Mouse (Mus musculus) erythroblast, embryonic 14.5 days (primary cell): ENCODE measurements around the gene Slc22a12.

Experiments used
- GATA1 ChIP-seq: IDR thresholded peaks from 2 replicates; pipeline ENCODE4 v1.6.1; 2012; ENCODE audit warnings: low read length, inconsistent platforms, mixed read lengths
- TAL1 ChIP-seq: IDR thresholded peaks from 3 replicates; pipeline ENCODE4 v1.6.1; 2012; ENCODE audit warnings: low read length, inconsistent platforms, mixed read lengths

DNA sequence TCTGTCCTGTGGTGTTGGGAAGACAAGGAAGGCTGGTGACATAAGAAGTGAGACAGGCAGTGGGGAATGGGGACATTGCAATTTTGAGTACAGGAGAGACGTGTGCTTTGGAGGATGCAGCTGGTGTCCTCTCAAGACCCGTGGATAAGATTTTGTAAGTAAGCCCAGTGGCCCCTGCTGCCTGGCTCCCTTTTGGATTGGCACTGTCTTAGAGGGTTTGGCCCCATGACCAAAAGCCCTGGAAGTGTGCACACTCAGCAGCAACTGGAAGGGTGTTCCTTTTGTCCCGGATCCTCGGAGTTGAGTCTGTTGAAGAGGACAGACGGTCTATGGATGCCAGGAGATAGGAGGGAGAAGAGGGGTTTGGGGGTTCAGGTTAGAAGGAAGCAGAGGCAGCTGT, 2.6 kb upstream of the Slc22a12 start:
- TF ChIP-seq GATA1 (no peak), TAL1 (no peak)
